Mouse (Mus musculus): ENCODE data around the gene Nkx1-2. TPM values are rescaled to one million over a fixed set of nuclear protein-coding genes. Genes with fewer than 3 reads are reported as not detected.

Nkx1-2 gene
- polyA plus RNA-seq, 1 experiment from 2014 or later, result 0.10 TPM

GRCm38 (mm10) chr7:132556575-132556974 is 42.9 kb downstream of the Nkx1-2 start:
- Histone ChIP-seq H3K4me2 (no peak overlapping the region), H3K27ac (no peak overlapping the region), H3K27me3 (no peaks in the 10 kb centered on the region), H3K4me1 (peaks cover 13% of the 10 kb centered on the region), H3K36me3 (peaks cover 46% of the 10 kb centered on the region), H3K9ac (no peak overlapping the region), H3K9me3 (no peaks in the 10 kb centered on the region), H3K4me3 (no peak overlapping the region)
- 70% methylated on average over 5 of the region's 5 CpGs for WGBS
- ATAC-seq (ENCODE audit: insufficient number of reproducible peaks, low FRiP score, low TSS enrichment, low read depth), result no peak

- no peak overlapping the region for H3K9ac ChIP-seq
- H3K27me3 ChIP-seq, result no peaks in the 10 kb centered on the region
- WGBS, result 39% methylated on average over 4 of the region's 4 CpGs
- H3K9me3 ChIP-seq, result no peaks in the 10 kb centered on the region
- peaks cover 17% of the 10 kb centered on the region for H3K4me1 ChIP-seq
- no peak overlapping the region for H3K4me2 ChIP-seq
- no peak for ATAC-seq (ENCODE audit: insufficient number of reproducible peaks, low FRiP score, low TSS enrichment, low read depth)
- peaks cover 39% of the 10 kb centered on the region for H3K36me3 ChIP-seq
- no peak overlapping the region for H3K27ac ChIP-seq
- H3K4me3 ChIP-seq, result no peak overlapping the region
Observed at GRCm38 (mm10) chr7:132555911-132556310, 43.5 kb downstream of the Nkx1-2 start.

GRCm38 (mm10) chr7:132554091-132554490 is 45.3 kb downstream of the Nkx1-2 start:
- Histone ChIP-seq H3K4me2 (no peak overlapping the region), H3K36me3 (peaks cover 21% of the 10 kb centered on the region), H3K27me3 (no peaks in the 10 kb centered on the region), H3K4me3 (no peak overlapping the region), H3K27ac (no peak overlapping the region), H3K9ac (no peak overlapping the region), H3K9me3 (no peaks in the 10 kb centered on the region), H3K4me1 (peaks cover 17% of the 10 kb centered on the region)
- WGBS, result 24% methylated on average over 2 of the region's 2 CpGs
- no peak for ATAC-seq (ENCODE audit: insufficient number of reproducible peaks, low FRiP score, low TSS enrichment, low read depth)

- Histone ChIP-seq H3K4me2 (peak overlapping the region; percentile 84), H3K9me3 (no peaks in the 10 kb centered on the region), H3K27me3 (no peaks in the 10 kb centered on the region), H3K27ac (peak overlapping the region; percentile 65; the same call in 1 of the 2 replicates), H3K36me3 (peaks cover under 1% of the 10 kb centered on the region; the same call in 1 of the 2 replicates), H3K4me1 (peaks cover 14% of the 10 kb centered on the region; the same call in 1 of the 2 replicates), H3K4me3 (peak overlapping the region; percentile 49), H3K9ac (peak overlapping the region; percentile 47)
- peak; percentile 93 for ATAC-seq (ENCODE audit: insufficient number of reproducible peaks, low FRiP score, low TSS enrichment, low read depth)
- 1% methylated on average over 27 of the region's 27 CpGs for WGBS
Observed at GRCm38 (mm10) chr7:132551351-132552126, 47.9 kb downstream of the Nkx1-2 start.

GRCm38 (mm10) chr7:132547126-132547525 is 52.3 kb downstream of the Nkx1-2 start:
- no peaks in the 10 kb centered on the region for H3K9me3 ChIP-seq
- WGBS, result 76% methylated on average over 3 of the region's 3 CpGs
- H3K4me1 ChIP-seq, result 0 out of 2 replicates have a peak, but pooled peaks cover 5% of the 10 kb centered on the region
- H3K9ac ChIP-seq, result no peak overlapping the region
- H3K27ac ChIP-seq, result no peak overlapping the region
- no peaks in the 10 kb centered on the region for H3K36me3 ChIP-seq
- no peak for ATAC-seq (ENCODE audit: insufficient number of reproducible peaks, low FRiP score, low TSS enrichment, low read depth)
- H3K4me2 ChIP-seq, result no peak overlapping the region
- no peaks in the 10 kb centered on the region for H3K27me3 ChIP-seq
- no peak overlapping the region for H3K4me3 ChIP-seq

Other genes with a start within 250 kb of the Nkx1-2 start
- gene Oat, start 23.2 kb downstream of the Nkx1-2 start, polyA plus RNA-seq (2015; fragmentation: Nextera tagmentation; extraction: Ambion mirVana), result 264 and 274 TPM in 2 replicates
- 16.8 and 17.1 TPM in 2 replicates for gene Lhpp, start 11.0 kb upstream of the Nkx1-2 start, polyA plus RNA-seq (2015; fragmentation: Nextera tagmentation; extraction: Ambion mirVana)
- 18.5 and 20.2 TPM in 2 replicates for gene Fam53b, start 214.2 kb upstream of the Nkx1-2 start, polyA plus RNA-seq (2015; fragmentation: Nextera tagmentation; extraction: Ambion mirVana)

All from limb, embryonic 15.5 days (tissue).